Mouse (Mus musculus): ENCODE measurements at regions not wholly inside any gene's neighbourhood (a gene's known extent, or its start where the extent isn't known, plus 50 kb on each side); places are given as distances from the start of the nearest gene placed in this dataset.
"Not testable (repeated sequence)": the region's sequence is repeated elsewhere in the genome, so short reads cannot be mapped to it uniquely, and the experiment has no call there.

- H3K4me1 ChIP-seq, result no peaks in the 10 kb centered on the region
- no peaks in the 10 kb centered on the region for H3K27me3 ChIP-seq (replicated peaks)
- no peak overlapping the region for H3K4me3 ChIP-seq (replicated peaks)
- no peaks in the 10 kb centered on the region for H3K36me3 ChIP-seq (replicated peaks; ENCODE audit: low read length)
- H3K9me3 ChIP-seq, result peaks cover 22% of the 10 kb centered on the region; the same call in 1 of the 2 replicates
- TF ChIP-seq FLI1 (IDR thresholded peaks at IDR 0.05; ENCODE audit: low read length), result no peak
- TF ChIP-seq GATA1 (IDR thresholded peaks at IDR 0.05; ENCODE audit: borderline replicate concordance, low read length), result no peak
Measured at GRCm38 (mm10) chr3:34709553-34709952, 59.3 kb downstream of the Sox2 start.

GRCm38 (mm10) chr3:34712137-34712536 lies 61.9 kb downstream of the Sox2 start:
- H3K9me3 ChIP-seq, result peaks cover 21% of the 10 kb centered on the region
- H3K4me3 ChIP-seq (replicated peaks); H3K4me1 ChIP-seq; H3K27me3 ChIP-seq (replicated peaks); H3K36me3 ChIP-seq (replicated peaks; ENCODE audit: low read length): not testable (repeated sequence)

GRCm38 (mm10) chr3:34722506-34722905 lies 72.3 kb downstream of the Sox2 start:
- no peak for TF ChIP-seq GATA1 (IDR thresholded peaks at IDR 0.05; ENCODE audit: borderline replicate concordance, low read length)
- no peak for TF ChIP-seq FLI1 (IDR thresholded peaks at IDR 0.05; ENCODE audit: low read length)
- peaks cover 36% of the 10 kb centered on the region for H3K9me3 ChIP-seq

GRCm38 (mm10) chr3:34726955-34727354 lies 76.8 kb downstream of the Sox2 start:
- no peak overlapping the region for H3K4me3 ChIP-seq (replicated peaks)
- TF ChIP-seq FLI1 (IDR thresholded peaks at IDR 0.05; ENCODE audit: low read length) (no peak), GATA1 (IDR thresholded peaks at IDR 0.05; ENCODE audit: borderline replicate concordance, low read length) (no peak)
- H3K27me3 ChIP-seq (replicated peaks), result no peaks in the 10 kb centered on the region
- H3K36me3 ChIP-seq (replicated peaks; ENCODE audit: low read length), result no peaks in the 10 kb centered on the region
- no peaks in the 10 kb centered on the region for H3K4me1 ChIP-seq
- peaks cover 28% of the 10 kb centered on the region for H3K9me3 ChIP-seq

More at GRCm38 (mm10) chr3:34722506-34722905, 72.3 kb downstream of the Sox2 start:
- Histone ChIP-seq H3K4me1 (no peaks in the 10 kb centered on the region), H3K36me3 (replicated peaks; ENCODE audit: low read length) (no peaks in the 10 kb centered on the region), H3K4me3 (replicated peaks) (no peak overlapping the region), H3K27me3 (replicated peaks) (no peaks in the 10 kb centered on the region)

- no peaks in the 10 kb centered on the region for H3K4me1 ChIP-seq
- H3K36me3 ChIP-seq (replicated peaks; ENCODE audit: low read length), result no peaks in the 10 kb centered on the region
- H3K9me3 ChIP-seq, result peaks cover 27% of the 10 kb centered on the region
- no peaks in the 10 kb centered on the region for H3K27me3 ChIP-seq (replicated peaks)
- no peak overlapping the region for H3K4me3 ChIP-seq (replicated peaks)
- TF ChIP-seq FLI1 (IDR thresholded peaks at IDR 0.05; ENCODE audit: low read length) (no peak), GATA1 (IDR thresholded peaks at IDR 0.05; ENCODE audit: borderline replicate concordance, low read length) (no peak)
Measured at GRCm38 (mm10) chr3:34728282-34728681, 78.1 kb downstream of the Sox2 start.

GRCm38 (mm10) chr3:34734966-34735365 lies 84.8 kb downstream of the Sox2 start:
- Histone ChIP-seq H3K27me3 (replicated peaks) (no peaks in the 10 kb centered on the region), H3K4me1 (no peaks in the 10 kb centered on the region), H3K36me3 (replicated peaks; ENCODE audit: low read length) (no peaks in the 10 kb centered on the region), H3K4me3 (replicated peaks) (no peak overlapping the region), H3K9me3 (peaks cover 15% of the 10 kb centered on the region)
- TF ChIP-seq FLI1 (IDR thresholded peaks at IDR 0.05; ENCODE audit: low read length) (no peak), GATA1 (IDR thresholded peaks at IDR 0.05; ENCODE audit: borderline replicate concordance, low read length) (no peak)

- no peaks in the 10 kb centered on the region for H3K36me3 ChIP-seq (replicated peaks; ENCODE audit: low read length)
- TF ChIP-seq FLI1 (IDR thresholded peaks at IDR 0.05; ENCODE audit: low read length), result no peak
- TF ChIP-seq GATA1 (IDR thresholded peaks at IDR 0.05; ENCODE audit: borderline replicate concordance, low read length), result no peak
- H3K9me3 ChIP-seq, result peaks cover 11% of the 10 kb centered on the region
- no peaks in the 10 kb centered on the region for H3K27me3 ChIP-seq (replicated peaks)
- no peaks in the 10 kb centered on the region for H3K4me1 ChIP-seq
- H3K4me3 ChIP-seq (replicated peaks), result no peak overlapping the region
Measured at GRCm38 (mm10) chr3:34738001-34738400, 87.8 kb downstream of the Sox2 start.

- TF ChIP-seq FLI1 (IDR thresholded peaks at IDR 0.05; ENCODE audit: low read length) (no peak), GATA1 (IDR thresholded peaks at IDR 0.05; ENCODE audit: borderline replicate concordance, low read length) (no peak)
- Histone ChIP-seq H3K4me1 (no peaks in the 10 kb centered on the region), H3K4me3 (replicated peaks) (no peak overlapping the region)
Measured at GRCm38 (mm10) chr3:34738938-34739337, 88.7 kb downstream of the Sox2 start.

GRCm38 (mm10) chr3:34739693-34740092 lies 89.5 kb downstream of the Sox2 start:
- Histone ChIP-seq H3K4me3 (replicated peaks) (no peak overlapping the region), H3K27me3 (replicated peaks) (no peaks in the 10 kb centered on the region), H3K9me3 (peaks cover 14% of the 10 kb centered on the region), H3K36me3 (replicated peaks; ENCODE audit: low read length) (no peaks in the 10 kb centered on the region), H3K4me1 (no peaks in the 10 kb centered on the region)
- TF ChIP-seq FLI1 (IDR thresholded peaks at IDR 0.05; ENCODE audit: low read length), result no peak
- TF ChIP-seq GATA1 (IDR thresholded peaks at IDR 0.05; ENCODE audit: borderline replicate concordance, low read length), result no peak

More at GRCm38 (mm10) chr3:34738938-34739337, 88.7 kb downstream of the Sox2 start:
- no peaks in the 10 kb centered on the region for H3K36me3 ChIP-seq (replicated peaks; ENCODE audit: low read length)
- no peaks in the 10 kb centered on the region for H3K27me3 ChIP-seq (replicated peaks)
- H3K9me3 ChIP-seq, result peaks cover 10% of the 10 kb centered on the region

GRCm38 (mm10) chr3:34740110-34740509 lies 89.9 kb downstream of the Sox2 start:
- H3K9me3 ChIP-seq, result peaks cover 14% of the 10 kb centered on the region
- H3K4me3 ChIP-seq (replicated peaks), result no peak overlapping the region
- no peaks in the 10 kb centered on the region for H3K4me1 ChIP-seq
- no peak for TF ChIP-seq FLI1 (IDR thresholded peaks at IDR 0.05; ENCODE audit: low read length)
- no peaks in the 10 kb centered on the region for H3K27me3 ChIP-seq (replicated peaks)
- H3K36me3 ChIP-seq (replicated peaks; ENCODE audit: low read length), result no peaks in the 10 kb centered on the region

- H3K27me3 ChIP-seq (replicated peaks), result no peaks in the 10 kb centered on the region
- no peaks in the 10 kb centered on the region for H3K36me3 ChIP-seq (replicated peaks; ENCODE audit: low read length)
- no peak overlapping the region for H3K4me3 ChIP-seq (replicated peaks)
- TF ChIP-seq GATA1 (IDR thresholded peaks at IDR 0.05; ENCODE audit: borderline replicate concordance, low read length) (no peak), FLI1 (IDR thresholded peaks at IDR 0.05; ENCODE audit: low read length) (no peak)
- H3K9me3 ChIP-seq, result peaks cover 30% of the 10 kb centered on the region
- H3K4me1 ChIP-seq, result no peaks in the 10 kb centered on the region
Measured at GRCm38 (mm10) chr3:34745181-34745736, 95.1 kb downstream of the Sox2 start.

Measured in megakaryocyte, embryonic 14.5 days (primary cell).